Mouse (Mus musculus): ENCODE results near the gene Otogl. TPM values are rescaled to one million over a fixed set of nuclear protein-coding genes. Genes with fewer than 3 reads are reported as not detected.

Otogl gene
- total and polyA plus RNA-seq, 2 experiments from 2014 or later, result 0.21 to 0.43 TPM

DNA sequence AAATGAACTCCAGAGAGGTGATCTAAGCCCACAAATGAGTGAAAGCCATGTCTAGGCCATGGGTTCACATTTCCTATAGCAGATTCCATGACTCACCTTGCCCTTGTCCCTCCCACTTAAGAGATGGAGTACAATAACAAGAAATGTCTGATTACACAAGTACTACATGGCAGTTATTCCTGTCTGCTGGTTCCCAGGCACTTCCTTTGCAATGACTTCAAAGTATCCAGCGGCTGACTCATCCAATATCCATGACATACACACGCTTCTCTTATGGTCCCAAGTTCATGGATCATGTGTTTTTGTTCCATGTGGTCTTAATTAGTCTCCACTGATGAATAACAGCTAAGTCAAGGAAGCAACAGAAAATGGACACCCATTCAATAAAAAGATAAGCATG is 1.1 kb upstream of the Otogl start:
- Histone ChIP-seq H3K9me3 (ENCODE audit: low read length) (0 out of 2 replicates have a peak, but pooled peaks cover 2% of the 10 kb centered on the region), H3K36me3 (ENCODE audit: insufficient read depth) (no peaks in the 10 kb centered on the region), H3K4me1 (ENCODE audit: insufficient read depth) (no peaks in the 10 kb centered on the region), H3K9ac (no peak overlapping the region), H3K27ac (ENCODE audit: low read depth, low read length) (no peak overlapping the region), H3K27me3 (ENCODE audit: insufficient read depth, low read length) (no peaks in the 10 kb centered on the region), H3K4me2 (ENCODE audit: low read depth) (no peak overlapping the region), H3K4me3 (ENCODE audit: low read depth, low read length) (no peak overlapping the region)
- ATAC-seq (no peak), DNase-seq (no peak)
- no peak for TF ChIP-seq CTCF (IDR thresholded peaks at IDR 0.05; ENCODE audit: low read depth)
- 75% methylated on average over 2 of the region's 2 CpGs for WGBS

GRCm38 (mm10) chr10:107906453-107906852 is 5.5 kb downstream of the Otogl start:
- no peaks in the 10 kb centered on the region for H3K4me1 ChIP-seq (ENCODE audit: insufficient read depth)
- H3K27ac ChIP-seq (ENCODE audit: low read depth, low read length), result no peak overlapping the region
- H3K9ac ChIP-seq, result no peak overlapping the region
- no peak for TF ChIP-seq CTCF (IDR thresholded peaks at IDR 0.05; ENCODE audit: low read depth)
- no peak for ATAC-seq
- H3K9me3 ChIP-seq (ENCODE audit: low read length), result 0 out of 2 replicates have a peak, but pooled peaks cover 3% of the 10 kb centered on the region
- DNase-seq, result no peak
- 80% methylated on average over 10 of the region's 10 CpGs for WGBS
- no peak overlapping the region for H3K4me3 ChIP-seq (ENCODE audit: low read depth, low read length)
- no peaks in the 10 kb centered on the region for H3K36me3 ChIP-seq (ENCODE audit: insufficient read depth)
- no peaks in the 10 kb centered on the region for H3K27me3 ChIP-seq (ENCODE audit: insufficient read depth, low read length)
- no peak overlapping the region for H3K4me2 ChIP-seq (ENCODE audit: low read depth)

- H3K9ac ChIP-seq, result no peak overlapping the region
- no peak overlapping the region for H3K27ac ChIP-seq (ENCODE audit: low read depth, low read length)
- H3K9me3 ChIP-seq (ENCODE audit: low read length), result 0 out of 2 replicates have a peak, but pooled peaks cover 3% of the 10 kb centered on the region
- ATAC-seq, result no peak
- WGBS, result 89% methylated on average over 7 of the region's 7 CpGs
- no peaks in the 10 kb centered on the region for H3K4me1 ChIP-seq (ENCODE audit: insufficient read depth)
- no peaks in the 10 kb centered on the region for H3K27me3 ChIP-seq (ENCODE audit: insufficient read depth, low read length)
- no peak overlapping the region for H3K4me2 ChIP-seq (ENCODE audit: low read depth)
- H3K4me3 ChIP-seq (ENCODE audit: low read depth, low read length), result no peak overlapping the region
- no peaks in the 10 kb centered on the region for H3K36me3 ChIP-seq (ENCODE audit: insufficient read depth)
- no peak for DNase-seq
- TF ChIP-seq CTCF (IDR thresholded peaks at IDR 0.05; ENCODE audit: low read depth), result no peak
Observed at GRCm38 (mm10) chr10:107905274-107906034, 6.5 kb downstream of the Otogl start.

- 84% methylated on average over 8 of the region's 8 CpGs for WGBS
- Histone ChIP-seq H3K27ac (ENCODE audit: low read depth, low read length) (no peak overlapping the region), H3K4me2 (ENCODE audit: low read depth) (no peak overlapping the region), H3K9me3 (ENCODE audit: low read length) (no peaks in the 10 kb centered on the region), H3K4me1 (ENCODE audit: insufficient read depth) (no peaks in the 10 kb centered on the region), H3K36me3 (ENCODE audit: insufficient read depth) (no peaks in the 10 kb centered on the region), H3K4me3 (ENCODE audit: low read depth, low read length) (no peak overlapping the region), H3K9ac (no peak overlapping the region), H3K27me3 (ENCODE audit: insufficient read depth, low read length) (no peaks in the 10 kb centered on the region)
- no peak for ATAC-seq
- no peak for TF ChIP-seq CTCF (IDR thresholded peaks at IDR 0.05; ENCODE audit: low read depth)
- DNase-seq, result no peak
Observed at GRCm38 (mm10) chr10:107901958-107902357, 10.0 kb downstream of the Otogl start.

- ATAC-seq (no peak), DNase-seq (no peak)
- Histone ChIP-seq H3K36me3 (ENCODE audit: insufficient read depth) (no peaks in the 10 kb centered on the region), H3K4me2 (ENCODE audit: low read depth) (no peak overlapping the region), H3K9ac (no peak overlapping the region), H3K4me1 (ENCODE audit: insufficient read depth) (no peaks in the 10 kb centered on the region), H3K27me3 (ENCODE audit: insufficient read depth, low read length) (no peaks in the 10 kb centered on the region), H3K9me3 (ENCODE audit: low read length) (no peaks in the 10 kb centered on the region), H3K27ac (ENCODE audit: low read depth, low read length) (no peak overlapping the region), H3K4me3 (ENCODE audit: low read depth, low read length) (no peak overlapping the region)
- TF ChIP-seq CTCF (IDR thresholded peaks at IDR 0.05; ENCODE audit: low read depth), result no peak
- WGBS, result 60% methylated on average over 13 of the region's 13 CpGs
Observed at GRCm38 (mm10) chr10:107901204-107901879, 10.6 kb downstream of the Otogl start.

GRCm38 (mm10) chr10:107899946-107900345 is 12.0 kb downstream of the Otogl start:
- Histone ChIP-seq H3K4me1 (ENCODE audit: insufficient read depth) (no peaks in the 10 kb centered on the region), H3K36me3 (ENCODE audit: insufficient read depth) (no peaks in the 10 kb centered on the region), H3K9ac (no peak overlapping the region), H3K4me3 (ENCODE audit: low read depth, low read length) (no peak overlapping the region), H3K4me2 (ENCODE audit: low read depth) (no peak overlapping the region), H3K27ac (ENCODE audit: low read depth, low read length) (no peak overlapping the region), H3K9me3 (ENCODE audit: low read length) (no peaks in the 10 kb centered on the region), H3K27me3 (ENCODE audit: insufficient read depth, low read length) (no peaks in the 10 kb centered on the region)
- 86% methylated on average over 6 of the region's 6 CpGs for WGBS
- no peak for TF ChIP-seq CTCF (IDR thresholded peaks at IDR 0.05; ENCODE audit: low read depth)
- no peak for ATAC-seq
- no peak for DNase-seq

GRCm38 (mm10) chr10:107896158-107896557 is 15.8 kb downstream of the Otogl start:
- H3K27me3 ChIP-seq (ENCODE audit: insufficient read depth, low read length), result no peaks in the 10 kb centered on the region
- 90% methylated on average over 4 of the region's 4 CpGs for WGBS

More at GRCm38 (mm10) chr10:107896158-107896557, 15.8 kb downstream of the Otogl start:
- ATAC-seq (no peak), DNase-seq (no peak)
- H3K27ac ChIP-seq (ENCODE audit: low read depth, low read length), result no peak overlapping the region
- no peak overlapping the region for H3K4me3 ChIP-seq (ENCODE audit: low read depth, low read length)
- no peak overlapping the region for H3K4me2 ChIP-seq (ENCODE audit: low read depth)
- no peaks in the 10 kb centered on the region for H3K4me1 ChIP-seq (ENCODE audit: insufficient read depth)
- no peak overlapping the region for H3K9ac ChIP-seq
- no peaks in the 10 kb centered on the region for H3K36me3 ChIP-seq (ENCODE audit: insufficient read depth)
- H3K9me3 ChIP-seq (ENCODE audit: low read length), result no peaks in the 10 kb centered on the region
- no peak for TF ChIP-seq CTCF (IDR thresholded peaks at IDR 0.05; ENCODE audit: low read depth)
